Mouse (Mus musculus): ENCODE results near the gene Gm42669.

The Gm42669 gene

DNA sequence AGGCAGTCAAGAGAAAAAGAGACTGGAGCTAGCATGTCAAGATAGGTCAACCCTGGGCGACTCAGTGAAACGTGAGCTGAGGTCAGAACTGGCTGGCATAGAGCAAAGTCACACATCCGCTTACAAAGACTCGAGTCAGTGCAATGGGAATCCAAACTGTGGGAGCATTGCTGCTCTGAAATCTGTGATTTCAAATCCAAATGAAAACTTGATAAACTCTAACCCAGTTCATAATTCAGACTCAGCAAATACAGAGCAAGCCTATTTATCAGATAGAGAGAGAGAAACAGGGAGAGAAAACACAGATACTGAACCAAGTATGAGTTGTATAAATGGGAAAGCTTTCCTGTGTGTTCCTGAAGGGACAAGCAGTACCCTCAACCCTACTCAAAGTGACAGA lies at the start of gene Gm42669:
Gene Gm42669, plus strand, starts transcription at position 301 of the 400 bp plus-strand sequence.
- in situ Hi-C loops (cut with MboI, MseI) = no loop called here

DNA sequence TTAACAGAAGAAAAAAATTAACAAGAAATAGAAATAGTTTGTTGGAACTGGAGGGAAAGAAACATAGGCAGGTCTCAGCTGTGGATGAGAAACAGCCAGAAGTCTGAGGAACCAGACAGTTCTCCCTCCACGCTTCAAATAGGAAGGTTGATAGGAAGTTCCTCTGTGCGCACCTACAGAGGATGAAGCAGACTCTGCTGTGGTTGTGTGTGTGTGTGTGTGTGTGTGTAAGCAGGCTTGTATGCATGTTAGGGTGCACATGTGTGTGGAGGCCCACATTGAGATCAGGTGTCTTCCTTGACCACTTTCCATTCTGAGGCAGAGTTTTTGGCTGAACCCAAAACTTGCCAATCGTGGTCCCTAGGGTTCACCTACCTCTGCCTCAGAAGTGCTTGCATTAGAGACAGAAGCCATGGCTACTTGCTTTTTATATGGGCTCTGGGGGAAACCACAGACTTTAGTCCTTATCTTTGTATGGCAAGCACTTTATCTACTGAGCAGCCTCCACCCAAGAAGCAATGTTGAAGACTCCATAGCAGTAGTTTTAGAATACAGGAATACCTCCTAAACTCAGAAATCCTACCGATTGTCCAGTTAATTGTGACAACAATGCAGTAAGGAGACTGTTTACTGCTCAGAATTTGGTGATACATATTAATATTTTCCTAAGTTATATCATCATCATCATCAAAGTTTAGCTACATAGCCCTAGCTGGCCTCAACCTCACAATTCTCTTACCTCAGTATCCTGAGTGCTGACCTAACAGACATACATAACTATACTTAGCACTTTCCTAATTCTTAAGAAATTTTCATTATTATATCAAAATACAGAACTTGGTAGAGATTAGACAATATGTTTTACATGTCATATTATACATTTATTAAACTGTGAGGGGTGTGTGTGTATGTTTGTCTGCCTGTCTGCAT lies 45.0 kb upstream of the Gm42669 start:
- in situ Hi-C loops (cut with MboI, MseI) = no loop called here

GRCm38 (mm10) chr5:107466501-107466900 lies 40.9 kb upstream of the Gm42669 start:
- in situ Hi-C loops (cut with MboI, MseI) = no loop called here

GRCm38 (mm10) chr5:107467098-107467497 lies 40.3 kb upstream of the Gm42669 start:
- in situ Hi-C loops (cut with MboI, MseI) = no loop called here

DNA sequence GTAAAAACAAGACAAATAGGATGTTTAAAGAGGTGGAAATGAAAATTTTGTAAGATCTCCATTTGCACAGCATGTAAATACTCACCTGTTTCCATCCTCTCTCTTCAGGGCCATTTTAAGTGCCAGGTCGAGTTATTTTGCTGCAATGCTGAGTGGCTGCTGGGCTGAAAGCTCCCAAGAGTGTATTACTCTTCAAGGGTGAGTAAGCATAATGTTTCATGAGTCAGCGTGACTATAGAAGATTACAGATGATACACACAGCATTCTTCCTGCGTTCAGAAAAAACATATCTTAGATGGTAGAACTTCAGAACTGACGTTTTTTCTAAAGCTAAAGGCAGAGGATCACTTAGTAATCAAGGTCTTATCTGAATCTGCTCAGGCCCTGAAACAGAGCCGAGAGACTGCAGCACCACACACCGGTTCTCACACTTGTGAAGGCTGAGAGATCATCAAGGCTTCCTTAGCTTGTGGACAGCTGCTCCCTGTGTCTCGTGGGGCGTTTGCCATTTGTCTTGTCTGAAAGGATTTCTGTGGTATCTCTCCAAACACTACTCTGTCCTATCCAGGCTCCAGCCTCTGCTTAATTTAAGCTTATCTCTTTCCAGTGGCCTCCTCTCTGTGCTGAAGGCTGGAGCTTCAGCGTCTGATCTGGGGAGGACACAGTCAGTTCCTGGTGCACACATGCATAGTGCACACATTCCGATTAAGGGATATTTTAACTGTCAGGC lies 36.7 kb upstream of the Gm42669 start:
- in situ Hi-C loops (cut with MboI, MseI) = no loop called here

- in situ Hi-C loops (cut with MboI, MseI) = no loop called here
These were observed 27.2 kb upstream of the Gm42669 start for GRCm38 (mm10) chr5:107480194-107480593.

DNA sequence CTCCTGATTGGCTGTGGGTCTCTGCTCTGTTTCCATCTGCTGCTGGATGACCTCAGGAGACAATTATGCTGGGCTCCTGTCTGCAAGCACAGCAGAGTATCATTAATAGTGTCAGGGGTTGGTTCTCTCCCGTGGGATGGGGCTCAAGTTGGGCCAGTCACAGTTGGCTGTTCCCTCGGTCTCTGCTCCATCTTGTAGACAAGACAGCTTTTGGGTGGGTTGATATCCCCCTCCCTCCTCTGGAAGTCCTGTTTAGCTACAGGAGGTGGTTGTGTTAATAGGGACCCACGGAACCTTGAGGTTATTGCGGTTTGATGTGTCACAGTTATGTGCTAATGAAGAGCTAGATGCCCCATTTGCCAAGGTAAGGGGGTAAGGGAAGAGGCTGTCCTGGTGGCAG lies 18.4 kb upstream of the Gm42669 start:
- in situ Hi-C loops (cut with MboI, MseI) = no loop called here

GRCm38 (mm10) chr5:107491036-107491435 lies 16.4 kb upstream of the Gm42669 start:
- in situ Hi-C loops (cut with MboI, MseI) = no loop called here

GRCm38 (mm10) chr5:107492471-107492870 lies 14.9 kb upstream of the Gm42669 start:
- in situ Hi-C loops (cut with MboI, MseI) = no loop called here

DNA sequence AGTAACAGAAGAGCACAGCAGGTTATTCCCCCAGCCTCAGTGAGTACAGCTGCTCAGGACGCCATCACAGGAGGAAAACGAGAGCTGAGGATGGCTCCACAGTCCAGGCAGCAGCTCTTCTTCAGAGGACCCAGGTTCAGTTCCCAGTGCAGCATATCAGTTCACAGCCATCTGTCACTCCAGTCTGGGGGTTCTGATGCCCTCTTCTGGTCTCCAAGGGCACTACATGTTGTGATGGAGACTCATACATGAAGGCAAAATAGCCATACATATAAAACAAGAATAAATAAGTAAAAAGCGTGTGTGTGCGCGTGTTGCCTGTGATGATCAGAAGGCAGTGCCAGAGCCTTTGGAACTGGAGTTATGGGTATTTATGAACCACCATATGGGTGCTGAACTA lies 12.7 kb upstream of the Gm42669 start:
- in situ Hi-C loops (cut with MboI, MseI) = no loop called here

DNA sequence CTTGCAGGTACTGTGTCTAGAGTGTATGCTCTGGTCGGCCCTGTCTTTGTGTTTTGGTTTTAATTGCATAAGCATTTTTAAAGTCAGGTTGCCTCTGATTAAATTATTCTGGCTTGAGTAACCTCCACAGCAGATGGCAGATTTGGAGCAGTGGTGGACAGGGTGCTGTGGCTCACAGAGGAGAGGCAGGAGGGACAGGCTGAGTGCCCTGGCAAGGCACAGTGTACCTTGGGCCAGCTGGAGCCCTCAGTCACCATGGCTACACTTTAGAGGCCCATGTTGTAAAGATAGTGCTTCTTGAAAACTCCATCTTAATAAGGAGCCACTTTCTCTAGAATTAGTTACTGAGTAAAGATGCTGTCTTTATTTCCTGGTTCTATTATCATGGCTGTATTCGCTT lies 11.4 kb upstream of the Gm42669 start:
- in situ Hi-C loops (cut with MboI, MseI) = no loop called here

DNA sequence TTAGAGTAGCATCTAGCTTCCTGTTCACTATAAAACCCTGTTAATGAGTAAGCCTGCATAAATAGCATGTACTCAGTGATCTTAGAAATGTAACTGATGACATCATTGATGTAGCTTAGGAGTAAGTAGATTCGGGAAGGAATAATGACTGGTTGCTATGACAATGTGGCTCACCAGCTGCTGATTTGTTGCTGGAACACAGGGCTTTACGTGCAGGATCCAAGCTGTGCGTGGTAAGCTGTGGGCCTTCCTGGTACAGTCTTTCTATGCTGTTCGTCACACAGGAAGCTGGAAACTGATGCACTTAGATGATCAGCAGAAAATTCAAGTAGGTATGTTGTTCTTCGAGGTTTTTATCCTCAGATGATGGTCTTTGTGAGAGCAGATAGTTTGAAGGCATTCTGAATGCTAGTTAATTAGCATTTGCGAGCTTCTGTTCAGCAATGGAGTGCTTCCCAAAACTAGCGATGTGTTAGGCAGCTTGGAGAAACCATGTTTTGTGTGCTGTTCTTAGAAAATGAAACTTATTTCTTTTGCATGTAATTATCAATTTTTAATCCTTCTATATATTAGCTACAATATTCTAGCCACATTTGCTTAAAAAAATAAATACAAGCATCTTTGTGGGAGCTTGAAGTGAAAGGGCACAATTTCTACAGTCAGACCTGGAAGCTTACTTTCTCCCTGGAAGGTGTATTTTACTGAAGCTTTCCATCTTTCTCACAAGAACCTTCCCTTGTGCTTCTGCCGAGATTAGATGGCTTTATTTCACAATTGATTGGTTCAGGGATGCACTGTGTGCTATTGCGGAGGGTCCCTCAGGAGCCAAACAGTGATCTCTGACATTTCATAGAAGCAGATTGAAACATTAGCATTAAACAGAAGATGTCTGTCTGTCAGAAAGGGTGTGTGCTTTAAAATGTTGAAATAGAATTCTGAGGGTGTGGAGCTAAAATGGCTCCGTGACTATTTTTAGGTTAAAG lies 9.6 kb upstream of the Gm42669 start:
- in situ Hi-C loops (cut with MboI, MseI) = no loop called here

DNA sequence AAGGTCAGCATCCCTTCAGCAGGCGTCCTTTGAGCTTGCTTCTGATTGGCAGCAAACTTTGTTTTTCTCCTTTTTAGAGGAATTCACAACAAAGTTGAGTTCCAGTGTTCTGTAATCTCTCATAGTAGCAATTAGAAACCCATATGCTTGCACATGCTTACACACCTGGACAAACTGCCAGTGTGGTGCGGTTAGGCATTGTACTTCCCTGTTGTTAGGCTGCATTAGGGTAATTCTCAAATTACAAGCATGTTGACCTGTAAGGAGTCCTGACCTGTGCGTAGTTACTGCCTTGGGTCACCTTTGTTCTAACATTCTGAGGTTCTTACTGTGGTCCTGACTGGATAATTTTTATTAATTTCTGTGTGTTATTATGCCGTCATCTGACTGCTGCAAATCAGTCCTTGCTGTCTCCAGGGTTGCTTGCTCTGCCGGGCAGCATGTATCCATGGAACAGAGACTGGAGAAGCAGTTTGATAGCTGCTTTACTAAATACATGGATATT lies 8.6 kb upstream of the Gm42669 start:
- in situ Hi-C loops (cut with MboI, MseI) = no loop called here

GRCm38 (mm10) chr5:107499891-107500535 lies 7.4 kb upstream of the Gm42669 start:
- in situ Hi-C loops (cut with MboI, MseI) = no loop called here

GRCm38 (mm10) chr5:107500741-107501140 lies 6.7 kb upstream of the Gm42669 start:
- in situ Hi-C loops (cut with MboI, MseI) = no loop called here

DNA sequence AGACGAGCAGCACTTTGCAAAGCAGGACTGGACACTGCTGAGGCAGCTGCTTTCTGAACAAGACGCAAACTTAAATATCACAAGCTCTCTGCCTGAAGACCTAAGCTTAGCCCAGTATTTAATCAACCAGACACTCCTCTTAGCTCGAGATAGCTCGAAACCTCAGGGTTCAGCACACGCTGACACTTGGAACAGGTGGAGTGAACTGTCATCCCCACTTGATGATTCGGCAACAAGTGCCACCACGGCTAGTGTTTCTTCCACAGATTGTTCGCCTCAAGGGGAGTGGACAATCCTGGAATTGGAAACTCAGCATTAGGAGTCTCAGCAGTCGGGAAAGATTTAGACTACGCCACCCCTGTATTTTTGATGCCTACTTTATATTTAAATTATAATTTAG lies 3.1 kb downstream of the Gm42669 start:
- in situ Hi-C loops (cut with MboI, MseI) = loop anchor here (10.0 kb wide), 1 partner anchor 506 kb away; no protein-coding TSS in a partner anchor

DNA sequence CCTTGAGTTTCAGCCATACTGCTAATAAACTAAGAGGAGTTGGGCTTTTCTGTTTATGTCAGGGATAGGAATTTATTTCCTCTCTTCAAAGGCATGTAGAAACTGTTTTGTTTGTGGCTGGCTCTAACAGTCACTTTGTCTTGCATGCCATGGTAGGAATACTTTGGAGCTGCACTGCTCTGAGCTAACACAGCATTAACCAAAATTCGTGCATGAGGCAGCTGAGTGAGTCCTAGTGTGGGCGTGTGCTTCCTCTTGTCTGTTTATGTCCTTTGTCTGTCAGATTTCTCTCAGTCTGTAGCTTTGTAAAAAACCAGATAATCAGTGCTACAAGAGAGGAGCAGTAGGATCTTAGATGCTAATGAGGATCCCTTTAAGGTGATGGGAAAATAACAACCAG lies 3.9 kb downstream of the Gm42669 start:
- in situ Hi-C loops (cut with MboI, MseI) = loop anchor here (10.0 kb wide), 1 partner anchor 507 kb away; no protein-coding TSS in a partner anchor

DNA sequence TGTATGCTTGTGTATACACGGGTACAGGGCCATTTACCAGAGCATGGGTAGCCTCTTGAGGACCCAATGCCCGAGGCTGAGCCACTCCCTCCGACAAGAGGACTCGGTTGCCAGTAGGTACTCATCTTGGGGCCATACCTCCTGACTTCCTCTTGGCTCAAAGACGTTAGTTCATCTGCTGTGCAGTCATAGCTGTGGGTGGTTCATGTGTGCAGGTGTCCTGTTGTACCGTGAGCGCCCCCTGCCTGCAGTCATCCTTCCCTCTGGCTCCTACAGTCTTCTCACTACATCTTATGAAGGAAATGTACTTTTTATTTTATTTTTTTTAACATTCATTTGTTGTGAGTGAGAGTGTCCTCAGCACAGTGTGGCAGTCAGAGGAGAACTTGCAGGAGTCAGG lies 6.2 kb downstream of the Gm42669 start:
- in situ Hi-C loops (cut with MboI, MseI) = loop anchor here (10.0 kb wide), 1 partner anchor 509 kb away; no protein-coding TSS in a partner anchor

DNA sequence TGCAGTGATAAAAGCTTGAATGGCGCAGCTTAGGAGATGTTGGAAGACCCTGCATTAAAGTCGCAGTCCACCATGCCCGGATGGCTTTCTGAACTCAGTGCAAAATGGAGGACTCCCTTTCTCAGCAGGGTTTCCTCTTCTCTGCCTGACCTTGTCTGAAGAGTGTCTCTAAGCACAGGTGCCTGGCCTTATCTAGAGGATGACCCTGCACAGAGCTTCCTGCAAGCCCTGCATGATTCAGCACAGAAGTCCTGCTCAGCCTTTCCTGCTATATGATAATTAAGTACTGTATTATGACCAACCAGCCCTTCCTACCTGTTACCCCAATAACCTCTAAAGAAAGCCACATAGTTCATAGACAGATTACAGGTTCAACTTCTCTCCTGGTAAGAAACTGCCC lies 8.0 kb downstream of the Gm42669 start:
- in situ Hi-C loops (cut with MboI, MseI) = loop anchor here (10.0 kb wide), 1 partner anchor 511 kb away; no protein-coding TSS in a partner anchor

- in situ Hi-C loops (cut with MboI, MseI) = loop anchor here (10.0 kb wide), 1 partner anchor 511 kb away; no protein-coding TSS in a partner anchor
These were observed 8.7 kb downstream of the Gm42669 start for GRCm38 (mm10) chr5:107516087-107516486.
